Mouse (Mus musculus) olfactory bulb, adult 2 months (tissue): ENCODE results near the gene Cdcp1.

Experiments used
- CTCF ChIP-seq: fragments of 200-500 bp; IDR thresholded peaks from 2 replicates; pipeline ENCODE4 v1.5.1; 2012; ENCODE audit warnings: low read depth, mild to moderate bottlenecking, low read length, moderate library complexity; ENCODE audit not compliant: insufficient read depth
- POLR2A ChIP-seq: fragments of 200-500 bp; IDR thresholded peaks from 2 replicates; pipeline ENCODE4 v1.6.1; 2012; ENCODE audit warnings: mild to moderate bottlenecking, low read depth, low read length, moderate library complexity; ENCODE audit not compliant: insufficient read depth

GRCm38 (mm10) chr9:123157699-123158098, 58.1 kb downstream of the Cdcp1 start:
- TF ChIP-seq POLR2A, result no peak
- no peak for TF ChIP-seq CTCF
